Mouse (Mus musculus) liver, adult 2 months (tissue): Measurements from ENCODE around the gene Klhl29.

Experiments used
- CTCF ChIP-seq: fragments of 200-500 bp; IDR thresholded peaks from 2 replicates; pipeline ENCODE4 v1.5.1; 2011; ENCODE audit warnings: low read depth, low read length, control low read depth
- POLR2A ChIP-seq: fragments of 200-500 bp; IDR thresholded peaks from 2 replicates; pipeline ENCODE4 v1.6.1; 2011; ENCODE audit warnings: low read length, control low read depth; ENCODE audit not compliant: insufficient read depth; ENCODE audit errors: extremely low read depth

- TF ChIP-seq CTCF (no peak), POLR2A (no peak)
Measured at GRCm38 (mm10) chr12:5191628-5192379, 183.7 kb downstream of the Klhl29 start.
